Mouse (Mus musculus) thymus, postnatal 14 days (tissue): ENCODE measurements around the gene Celf2.
"Not testable (repeated sequence)": the region's sequence is repeated elsewhere in the genome, so short reads cannot be mapped to it uniquely, and the experiment has no call there.

Experiments
- DNase-seq: peaks from one replicate; pipeline ENCODE4 v3.0.0; 2021

The Celf2 gene

DNA sequence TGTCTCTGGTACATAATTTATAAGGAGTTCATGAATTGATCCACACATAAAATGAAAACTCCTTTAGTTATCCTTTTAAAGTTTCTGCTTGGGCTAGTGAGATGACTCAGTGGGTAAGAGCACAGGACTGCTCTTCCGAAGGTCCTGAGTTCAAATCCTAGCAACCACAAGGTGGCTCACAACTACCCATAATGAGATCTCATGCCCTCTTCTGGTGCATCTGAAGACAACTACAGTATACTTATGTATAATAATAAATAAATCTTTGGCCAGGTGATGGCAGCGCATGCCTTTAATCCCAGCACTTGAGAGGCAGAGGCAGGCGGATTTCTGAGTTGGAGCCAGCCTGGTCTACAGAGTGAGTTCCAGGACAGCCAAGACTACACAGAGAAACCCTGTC lies 934.0 kb downstream of the Celf2 start:
- DNase-seq, result not testable (repeated sequence)

DNA sequence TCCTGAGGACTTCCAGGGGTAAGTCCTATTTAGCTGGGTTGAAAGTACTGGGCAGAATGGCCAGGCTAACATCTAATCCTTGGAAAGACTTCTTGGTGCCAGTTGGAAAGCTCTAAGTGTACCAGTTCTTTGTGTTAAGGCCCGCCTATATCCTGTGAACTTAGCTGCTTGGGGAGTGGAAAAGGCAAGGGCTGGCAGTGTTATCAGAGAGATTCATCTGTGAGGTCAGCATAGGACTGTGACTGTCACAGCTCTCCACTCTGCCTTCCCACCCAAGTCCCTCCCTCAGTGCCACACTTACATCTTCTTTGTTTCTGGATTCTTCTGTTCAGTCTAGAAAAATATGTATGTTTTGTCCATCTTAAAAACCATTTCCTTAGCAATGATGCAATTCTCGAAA lies 935.7 kb downstream of the Celf2 start:
- DNase-seq, result no peak

DNA sequence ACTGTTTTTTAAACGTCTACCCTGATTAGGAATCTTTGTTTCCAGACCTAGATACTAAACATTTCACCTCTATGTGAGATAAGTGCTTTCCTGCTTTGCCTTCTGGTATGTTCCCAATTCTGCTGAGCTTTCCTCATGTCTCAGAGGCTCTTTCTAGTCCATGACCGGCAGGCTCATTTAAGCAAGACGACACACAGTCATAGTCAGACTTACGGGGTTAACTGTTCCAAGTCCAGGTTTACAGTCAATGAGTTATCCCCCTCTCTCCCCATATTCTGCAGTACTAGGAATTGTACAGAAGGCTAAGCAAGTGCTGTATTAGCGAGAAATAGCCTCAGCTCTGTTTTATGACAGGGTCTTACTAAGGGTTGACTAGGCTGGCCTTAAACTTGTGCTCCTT lies 936.4 kb downstream of the Celf2 start:
- no peak for DNase-seq

DNA sequence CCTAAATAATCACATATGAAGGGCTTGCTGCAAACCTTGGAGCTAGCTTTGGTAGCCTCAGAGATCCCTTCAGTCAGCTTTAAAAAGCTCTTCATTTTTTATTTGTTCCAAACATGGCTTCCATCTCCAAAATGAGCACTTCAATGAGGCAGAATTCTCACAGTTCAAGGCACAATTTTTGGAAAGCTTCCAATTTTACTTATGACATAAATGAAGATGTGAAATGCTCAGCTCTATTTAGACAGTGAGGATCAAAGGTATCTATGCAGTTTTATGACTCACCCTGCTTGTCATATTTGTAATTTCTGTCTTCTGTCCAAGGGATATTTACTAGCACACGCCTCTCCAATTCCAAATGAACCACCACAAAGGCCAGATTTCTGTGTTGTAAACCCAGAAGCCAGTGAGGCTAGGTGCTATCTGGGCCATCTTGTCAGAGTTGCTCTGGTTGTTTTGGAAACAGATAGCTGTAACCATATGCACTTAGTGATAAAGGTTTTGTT lies 940.3 kb downstream of the Celf2 start:
- DNase-seq, result no peak

DNA sequence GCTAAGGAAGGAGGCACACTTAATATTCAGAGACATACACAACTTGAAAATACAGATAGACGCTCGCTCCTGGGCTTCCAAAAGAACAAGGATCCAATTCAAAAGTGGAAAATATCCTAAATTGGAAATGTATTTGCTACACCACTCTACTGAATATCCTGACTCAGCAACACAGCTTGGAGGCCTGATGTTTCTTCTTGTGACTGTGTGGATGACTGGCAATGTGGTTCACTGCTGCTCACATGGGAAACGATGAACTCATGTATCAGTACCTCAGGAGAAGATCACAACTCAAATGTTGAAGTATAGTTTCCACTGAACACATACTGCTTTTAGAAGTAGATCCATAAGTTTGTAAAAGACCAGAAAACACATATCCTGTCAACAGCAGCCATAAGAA lies 944.2 kb downstream of the Celf2 start:
- DNase-seq, result no peak

DNA sequence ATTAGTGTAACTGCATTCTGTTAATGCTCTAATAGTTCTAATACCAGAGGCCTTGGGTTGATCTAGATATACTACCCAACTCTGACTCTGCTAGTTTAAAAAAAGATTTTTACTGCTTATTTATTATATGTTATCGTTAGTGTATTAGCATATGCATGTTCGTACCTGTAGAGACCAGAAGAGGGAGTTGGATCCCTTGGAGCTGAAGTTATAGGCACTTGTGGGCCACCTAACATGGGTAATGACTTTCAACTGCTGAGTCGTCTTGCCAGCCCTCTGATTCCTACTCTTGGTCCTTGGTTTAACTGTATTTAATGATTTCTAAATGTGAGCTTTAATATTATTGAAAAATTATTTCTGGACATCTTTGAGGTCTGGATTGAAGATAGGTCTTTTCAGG lies 948.0 kb downstream of the Celf2 start:
- no peak for DNase-seq

DNA sequence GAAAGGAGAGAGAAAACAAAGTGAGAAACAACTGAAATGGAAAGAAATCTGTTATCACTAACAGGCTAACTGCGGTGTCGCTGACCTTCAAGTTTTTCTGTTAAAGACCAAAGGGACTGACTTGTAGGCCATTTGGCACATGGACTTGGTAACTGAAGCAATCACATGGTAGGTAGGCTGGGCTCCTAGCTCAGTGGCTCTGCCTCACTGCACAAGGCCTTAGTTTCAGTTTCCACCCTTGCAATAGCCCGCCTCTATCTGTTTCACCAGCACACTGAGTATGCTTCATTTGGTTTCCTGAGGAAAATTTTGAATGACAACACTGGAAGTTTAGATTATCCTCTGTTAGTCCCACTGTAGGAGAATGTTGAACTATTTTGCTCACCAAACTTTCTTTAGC lies 948.6 kb downstream of the Celf2 start:
- no peak for DNase-seq

DNA sequence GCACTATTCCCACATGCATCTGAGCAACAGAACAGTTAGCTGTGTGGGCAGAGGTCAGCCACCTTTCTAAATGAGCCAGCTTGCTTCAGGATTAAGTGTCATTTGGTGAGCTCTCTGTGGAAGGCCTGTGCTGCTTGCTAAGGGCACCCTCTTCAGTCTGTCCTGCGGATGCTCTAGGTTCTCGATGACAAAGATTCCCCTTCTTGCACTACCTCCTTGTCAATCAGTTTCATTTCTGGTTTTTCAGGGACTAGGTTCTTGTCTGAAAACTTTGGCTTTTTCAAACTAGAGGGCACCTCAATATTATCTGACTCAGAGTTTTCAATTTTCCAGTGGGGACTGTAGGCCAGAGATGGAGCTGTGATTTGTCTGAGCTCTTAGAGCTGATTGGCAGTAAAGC lies 949.8 kb downstream of the Celf2 start:
- DNase-seq, result no peak

DNA sequence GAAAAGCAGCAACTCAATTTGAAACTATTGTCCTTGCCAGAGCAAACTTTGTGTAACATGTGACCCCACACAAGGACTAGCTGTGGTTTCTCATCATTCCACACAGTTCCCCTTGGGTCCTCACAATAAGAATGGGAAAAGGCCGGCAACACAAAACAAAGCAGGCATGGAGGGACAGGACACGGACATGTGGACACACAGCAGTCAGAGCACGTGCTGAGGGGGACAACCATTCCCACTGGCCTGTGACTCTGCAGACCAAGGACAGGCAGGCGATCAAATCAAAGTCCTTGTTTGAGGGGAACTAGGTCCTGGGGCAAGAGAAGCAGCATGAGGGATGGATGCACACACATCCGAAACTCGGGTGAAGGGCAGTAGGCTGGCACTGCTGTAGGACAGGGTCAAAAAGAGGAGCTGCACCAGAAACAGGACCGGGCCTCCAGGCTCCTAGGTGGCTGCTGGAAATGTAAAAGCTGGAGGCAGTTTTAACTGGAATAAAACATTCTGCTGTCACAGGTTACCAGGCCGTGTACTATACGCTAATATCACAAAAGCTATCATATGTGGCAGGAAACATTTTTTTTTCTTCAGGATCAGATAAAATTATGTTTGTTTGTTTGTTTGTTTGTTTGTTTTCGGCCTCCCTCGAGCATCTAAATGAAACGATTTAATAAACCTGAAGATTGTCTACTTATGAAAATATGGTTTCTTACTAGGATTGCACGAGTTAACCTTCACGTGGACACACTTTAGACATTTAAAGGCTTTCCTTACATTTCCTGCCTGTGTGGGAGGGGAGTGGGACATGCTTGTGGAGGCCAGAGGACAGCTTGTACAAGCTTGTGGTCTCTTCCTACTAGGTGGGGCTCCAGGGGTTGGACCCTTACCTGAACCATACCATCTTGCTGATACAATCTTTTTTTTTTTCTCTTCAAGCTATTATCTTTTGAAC lies 950.8 kb downstream of the Celf2 start:
- DNase-seq, result no peak

DNA sequence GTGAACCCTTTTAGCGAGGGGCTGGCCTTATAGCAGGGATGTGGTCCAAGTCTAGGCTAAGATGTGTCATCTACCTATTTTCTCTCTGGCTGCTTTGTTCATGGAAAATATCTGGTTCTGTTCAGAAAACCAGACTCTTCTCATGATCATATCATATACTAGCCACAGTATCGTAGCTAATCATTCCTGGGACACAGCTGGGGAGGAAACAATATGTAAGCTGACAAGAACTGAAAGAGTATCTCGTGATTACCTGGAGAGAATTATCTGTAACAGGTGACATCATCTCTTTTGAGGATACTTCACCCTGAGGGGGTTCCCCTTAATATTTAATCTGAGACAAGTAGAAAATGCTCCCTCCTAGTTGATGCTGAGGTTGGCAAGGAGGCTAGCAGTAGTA lies 951.6 kb downstream of the Celf2 start:
- DNase-seq, result no peak

DNA sequence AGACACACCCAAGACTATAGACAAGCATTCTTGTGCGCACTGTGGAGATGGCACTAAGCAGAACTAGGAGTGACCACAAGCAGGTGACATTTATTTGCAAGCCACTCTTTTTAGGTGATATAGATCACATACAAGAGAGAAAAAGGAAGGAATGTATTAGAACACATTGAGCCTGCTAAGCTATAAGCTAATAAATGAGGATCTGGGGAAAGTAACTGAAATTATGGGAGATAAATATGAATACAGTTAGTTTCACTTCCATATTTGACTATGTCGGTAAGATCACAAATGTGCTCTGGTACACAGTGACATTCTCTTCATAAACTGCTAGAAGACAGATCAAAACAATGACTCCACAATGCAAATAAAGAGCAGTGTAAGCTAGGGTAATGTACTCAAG lies 952.5 kb downstream of the Celf2 start:
- DNase-seq, result no peak

DNA sequence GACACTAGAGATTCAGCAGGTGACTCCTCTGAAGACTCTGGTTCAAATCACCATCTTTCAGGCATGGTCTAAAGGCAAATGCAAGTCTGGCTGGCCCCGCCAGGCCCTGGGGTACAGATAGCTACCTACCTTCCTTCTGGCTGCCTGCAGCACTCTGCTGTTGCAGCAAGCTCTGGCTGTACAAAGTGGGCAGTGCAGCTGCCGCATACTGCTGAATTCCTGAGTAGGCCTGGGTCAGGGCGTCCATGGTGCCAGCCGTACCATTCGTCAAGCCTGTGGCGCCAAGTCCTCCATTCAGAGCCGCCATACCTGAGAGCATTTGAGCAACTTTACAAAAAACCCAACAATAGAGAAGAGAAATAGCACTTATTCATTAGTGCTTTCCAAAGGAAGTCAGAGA lies 955.7 kb downstream of the Celf2 start:
- DNase-seq, result no peak

DNA sequence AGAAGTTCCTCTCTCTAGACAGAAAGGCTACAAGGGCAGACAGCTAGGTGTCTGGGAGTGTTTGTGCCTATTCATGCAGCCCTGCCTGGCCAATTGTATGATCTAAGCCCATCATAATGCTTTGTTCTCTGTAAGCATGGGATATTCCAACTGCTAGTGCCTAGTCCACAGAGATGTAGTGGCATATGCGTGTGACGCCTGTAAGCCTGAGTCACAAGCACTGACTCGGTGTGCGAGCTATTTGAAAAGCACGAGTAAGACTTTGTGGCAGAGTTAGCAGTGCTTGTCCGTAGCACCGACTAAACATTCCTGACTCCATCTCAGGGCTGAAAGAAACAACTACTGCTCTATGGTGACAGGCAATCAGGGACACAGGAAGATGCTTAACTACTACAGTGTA lies 960.1 kb downstream of the Celf2 start:
- no peak for DNase-seq

DNA sequence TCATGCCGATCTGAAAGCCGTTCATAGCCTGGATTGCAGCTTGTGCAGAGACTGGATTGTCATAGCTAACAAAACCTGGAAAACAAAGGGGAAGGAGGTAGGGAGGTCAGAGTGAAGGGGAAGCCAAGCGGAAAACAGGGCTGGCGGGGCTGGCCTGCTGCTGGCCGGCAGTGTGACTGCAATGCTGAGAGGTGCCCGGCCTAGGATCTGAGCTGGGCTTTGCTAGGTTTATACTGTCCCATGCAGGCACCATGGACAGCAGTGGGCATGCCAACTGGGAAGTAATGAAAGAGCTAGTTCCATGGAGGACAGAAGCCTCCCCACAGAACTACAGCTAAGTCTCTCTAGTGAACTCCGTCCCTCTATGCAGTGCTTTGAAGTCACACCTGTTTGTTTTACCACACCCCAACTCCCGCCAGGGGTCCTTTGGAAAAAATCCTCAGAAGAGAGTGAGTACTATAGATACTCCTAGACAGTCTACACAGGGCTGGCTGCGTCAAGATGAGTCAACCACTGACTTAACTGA lies 962.2 kb downstream of the Celf2 start:
- no peak for DNase-seq

DNA sequence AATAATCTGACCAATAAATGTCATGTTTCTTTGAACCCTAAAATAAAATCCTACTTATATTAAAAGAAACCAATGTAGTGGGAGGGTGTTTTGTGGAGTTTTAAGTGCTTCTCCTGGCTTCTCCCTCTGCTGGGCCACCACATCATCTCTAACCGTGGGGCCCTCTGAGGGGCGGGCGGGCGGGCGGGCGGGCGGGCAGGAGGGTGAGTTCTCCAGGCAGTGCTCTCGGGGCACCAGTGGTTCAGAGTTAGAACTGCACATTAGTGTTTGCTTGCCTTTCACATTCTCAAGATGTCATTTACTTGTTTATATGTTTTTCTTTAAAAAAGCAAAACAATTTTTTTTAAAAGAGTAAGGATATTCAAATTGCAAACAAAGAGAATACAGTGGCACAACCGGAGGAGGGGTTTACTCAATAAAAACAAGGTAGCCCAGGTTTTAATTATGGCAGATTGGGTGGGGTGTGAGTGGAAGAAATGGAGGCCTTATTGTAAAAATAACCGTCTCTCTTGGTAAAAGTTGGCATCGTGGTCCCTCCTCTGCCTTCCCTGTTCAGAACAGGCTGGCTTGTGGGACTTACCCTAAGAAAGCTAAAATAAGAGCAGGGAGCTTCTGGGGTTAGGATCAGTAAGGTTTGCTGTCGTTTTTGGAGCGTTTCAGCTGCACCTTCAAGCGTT lies 962.8 kb downstream of the Celf2 start:
- no peak for DNase-seq

DNA sequence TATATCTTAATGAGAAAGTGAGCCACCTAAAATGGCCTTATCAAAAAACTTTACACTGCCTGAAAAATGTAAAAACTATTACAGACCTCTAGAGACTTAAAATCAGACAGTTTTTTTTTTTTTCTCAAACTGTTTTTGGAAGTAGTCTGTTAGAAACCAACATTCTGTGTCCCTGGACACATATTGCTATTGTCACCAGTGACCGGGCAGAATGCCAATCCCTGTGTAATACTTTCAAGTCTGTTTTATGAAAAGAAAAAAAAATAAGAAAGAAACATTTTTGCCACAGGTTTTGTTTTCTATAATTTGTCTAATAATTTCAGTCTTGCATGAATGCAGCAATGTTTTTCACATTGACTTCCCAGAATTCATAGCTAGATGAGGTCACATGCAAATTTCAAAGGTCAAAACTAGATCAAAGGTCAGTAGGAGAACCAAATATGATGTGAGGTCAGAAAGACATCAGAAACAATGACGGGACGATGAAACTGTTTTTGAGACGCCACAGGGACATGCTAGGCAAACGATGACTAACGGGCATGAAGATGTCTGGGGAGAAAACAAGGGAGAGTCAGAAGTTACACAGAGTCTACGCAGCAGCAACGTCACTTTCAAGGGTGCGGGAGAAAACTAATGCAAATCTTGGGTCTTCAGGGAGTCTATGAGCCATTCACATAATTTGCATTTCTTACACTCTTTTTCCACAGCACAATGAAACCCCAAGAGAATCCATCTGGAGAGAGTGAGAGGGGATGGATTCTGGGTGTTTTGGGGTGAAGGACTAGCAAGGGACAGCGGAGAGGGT lies 964.0 kb downstream of the Celf2 start:
- no peak for DNase-seq

DNA sequence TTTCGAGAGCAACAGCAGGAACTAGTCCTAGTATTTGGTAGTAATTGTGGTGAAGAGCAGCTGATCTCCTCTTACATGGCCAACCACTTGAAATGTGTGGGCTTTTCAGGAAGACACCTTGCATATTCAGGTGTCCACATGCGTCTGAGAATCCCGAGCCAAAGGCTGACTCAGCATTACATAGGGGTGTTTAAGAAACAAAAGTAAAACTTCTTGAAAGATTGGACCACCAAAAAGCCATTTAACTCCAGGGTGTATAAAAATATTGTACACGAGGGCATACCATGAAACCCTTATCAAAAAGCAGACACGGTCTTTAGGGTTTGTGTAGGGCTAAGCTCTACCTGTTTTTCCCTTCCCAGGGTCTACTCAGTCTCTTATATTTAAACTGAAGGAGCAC lies 965.7 kb downstream of the Celf2 start:
- no peak for DNase-seq

DNA sequence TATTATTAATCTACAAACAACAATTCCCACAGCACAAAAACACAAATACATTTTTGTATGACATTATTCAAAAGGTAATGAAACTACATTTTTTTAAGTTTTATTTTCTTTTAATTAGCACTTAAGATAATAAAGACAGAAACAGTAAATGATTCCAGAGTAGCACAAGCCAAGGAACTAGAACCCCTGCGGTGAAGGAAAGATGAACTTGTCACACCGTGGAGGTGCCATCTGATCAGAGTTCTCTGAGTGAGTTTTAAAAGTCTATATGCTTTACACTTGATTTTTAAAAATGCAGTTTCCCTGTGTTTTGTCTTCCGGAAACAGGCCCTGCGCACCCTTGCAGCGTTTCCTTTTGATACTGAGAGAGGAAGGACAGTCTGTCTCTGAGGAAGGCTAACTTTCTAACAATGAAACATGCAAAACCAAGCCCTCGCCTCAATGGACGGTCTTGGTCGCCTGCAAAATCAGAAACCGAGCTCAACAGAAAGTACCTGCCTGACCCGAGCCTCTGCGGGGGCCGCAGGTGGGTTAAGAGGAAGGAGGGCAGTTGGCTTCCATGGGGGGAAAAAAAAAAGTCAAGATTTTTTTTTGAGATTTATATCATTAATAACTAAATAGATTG lies 966.7 kb downstream of the Celf2 start:
- no peak for DNase-seq

DNA sequence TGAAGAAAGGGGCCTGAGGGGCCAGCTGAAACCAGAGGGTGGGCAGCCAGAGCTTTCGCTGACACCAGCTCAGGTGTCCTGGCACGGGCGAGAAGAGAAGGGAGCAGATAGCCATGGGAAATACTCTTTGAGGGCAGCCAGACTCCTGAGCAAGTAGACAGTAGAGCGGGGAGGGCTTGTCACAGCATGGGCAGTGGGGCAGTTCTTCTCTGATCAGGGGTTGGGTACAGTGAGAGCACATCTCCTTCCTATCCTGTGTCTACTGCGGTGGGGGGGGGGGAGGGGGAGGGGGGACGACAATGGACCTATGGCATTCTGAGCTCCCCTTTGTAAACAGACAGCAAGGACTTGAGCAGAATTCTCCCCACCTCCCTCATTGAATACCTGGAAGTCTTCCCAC lies 968.5 kb downstream of the Celf2 start:
- DNase-seq, result no peak

DNA sequence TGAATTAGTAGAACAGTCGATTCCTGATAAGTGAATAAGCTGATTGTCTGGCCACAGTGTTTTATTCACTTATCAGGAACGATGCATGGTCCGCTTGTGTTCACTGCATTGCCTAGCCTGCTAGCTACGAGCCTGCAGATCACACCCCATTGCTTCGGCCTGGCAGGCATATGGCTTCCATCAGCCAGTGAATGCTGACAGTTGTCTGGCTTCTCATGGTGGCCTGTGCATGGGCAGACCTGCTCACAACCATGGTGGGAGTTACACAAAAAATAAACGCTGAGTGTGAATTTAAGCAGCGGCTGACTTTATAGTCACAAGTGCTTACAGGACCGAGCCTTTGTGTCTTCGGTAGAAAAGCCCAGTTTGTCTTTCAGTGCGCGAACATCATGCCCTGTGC lies 969.3 kb downstream of the Celf2 start:
- DNase-seq, result no peak

DNA sequence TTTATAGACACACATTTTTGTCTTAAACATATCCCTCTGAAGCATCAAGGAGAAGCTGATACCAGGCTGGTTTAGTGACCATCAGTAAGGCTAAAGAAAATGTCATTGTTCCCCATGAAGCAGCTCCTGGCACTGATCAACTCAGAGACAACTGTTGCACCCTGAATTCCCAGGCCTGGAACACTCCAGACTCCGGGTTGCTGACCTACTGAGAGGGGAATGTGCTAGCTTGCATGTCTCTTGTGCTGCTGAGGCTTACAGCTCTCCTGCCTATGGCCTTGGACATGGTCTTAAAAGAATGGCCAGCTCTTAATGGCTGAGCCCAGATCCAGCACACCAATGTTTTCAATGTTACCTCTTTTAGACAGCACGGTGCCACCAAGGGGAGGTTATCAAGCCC lies 970.9 kb downstream of the Celf2 start:
- DNase-seq, result no peak

DNA sequence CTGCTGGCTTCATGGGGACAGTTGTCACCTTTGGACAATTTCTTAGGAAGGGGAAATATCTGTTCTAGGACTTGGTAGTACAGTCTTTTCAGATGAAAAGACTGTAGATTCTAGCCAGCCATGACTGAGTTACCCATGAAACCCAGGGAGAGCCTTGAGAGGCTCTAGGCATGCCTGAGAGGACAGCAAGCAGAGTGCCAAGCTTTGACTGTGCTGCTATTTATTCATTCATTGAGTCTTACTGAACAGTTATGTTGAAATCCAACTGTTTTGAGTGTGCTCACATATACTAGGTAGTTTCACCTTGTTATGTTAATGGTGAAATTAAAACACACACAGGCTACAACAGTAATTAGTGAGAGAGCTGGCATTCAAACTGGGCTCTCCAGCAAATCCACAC lies 971.3 kb downstream of the Celf2 start:
- DNase-seq, result no peak

DNA sequence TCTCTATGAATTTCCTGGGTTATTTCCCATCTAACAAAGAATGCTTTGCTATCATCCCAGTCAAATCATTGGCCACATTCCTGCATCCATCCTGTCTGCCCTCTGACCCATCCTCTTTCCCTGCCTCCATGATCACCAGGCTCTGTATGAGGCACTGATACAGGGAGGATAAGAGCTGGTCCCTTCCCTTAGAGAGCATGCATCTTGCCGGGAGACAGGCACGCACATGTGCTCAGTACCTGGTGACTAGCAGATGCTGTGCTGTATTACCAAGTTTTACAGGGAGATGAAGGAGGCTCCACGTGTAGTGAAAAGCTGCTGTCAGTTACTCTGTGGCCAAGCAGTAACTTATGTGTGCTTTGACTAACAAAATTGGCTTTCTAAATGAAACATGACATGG lies 972.0 kb downstream of the Celf2 start:
- DNase-seq, result no peak
